Mouse (Mus musculus) neural tube, embryonic 15.5 days (tissue): ENCODE measurements at regions not wholly inside any gene's neighbourhood (a gene's known extent, or its start where the extent isn't known, plus 50 kb on each side); places are given as distances from the start of the nearest gene placed in this dataset.

ENCODE experiments used
- ATAC-seq: fragments of 200-750 bp; cut with Nextera tagmentation; 2 replicates; pipeline ENCODE4 v1.8.0; 2017; ENCODE audit warnings: mild to moderate bottlenecking, moderate TSS enrichment, moderate library complexity; ENCODE audit not compliant: low FRiP score
- H3K27ac ChIP-seq: fragments of 300-500 bp; sonication (generic); replicated peaks from 2 replicates; pipeline ENCODE4 v1.5.1; 2015; ENCODE audit warnings: mild to moderate bottlenecking, inconsistent platforms
- H3K27me3 ChIP-seq: fragments of 300-500 bp; sonication (generic); replicated peaks from 2 replicates; pipeline ENCODE4 v1.6.1; 2015; ENCODE audit warnings: inconsistent platforms
- H3K36me3 ChIP-seq: fragments of 300-500 bp; sonication (generic); 2 replicates; pipeline ENCODE4 v1.6.1; 2015; ENCODE audit warnings: inconsistent platforms
- H3K4me1 ChIP-seq: fragments of 300-500 bp; sonication (generic); 2 replicates; pipeline ENCODE4 v1.6.1; 2015; ENCODE audit warnings: inconsistent platforms
- H3K4me2 ChIP-seq: fragments of 300-500 bp; sonication (generic); 2 replicates; pipeline ENCODE4 v1.6.1; 2015; ENCODE audit warnings: inconsistent platforms, mild to moderate bottlenecking, moderate library complexity
- H3K4me3 ChIP-seq: fragments of 300-500 bp; sonication (generic); replicated peaks from 2 replicates; pipeline ENCODE4 v1.5.1; 2015; ENCODE audit warnings: mild to moderate bottlenecking, inconsistent platforms
- H3K9ac ChIP-seq: fragments of 300-500 bp; sonication (generic); replicated peaks from 2 replicates; pipeline ENCODE4 v1.6.1; 2015; ENCODE audit warnings: mild to moderate bottlenecking, inconsistent platforms
- H3K9me3 ChIP-seq: fragments of 300-500 bp; sonication (generic); replicated peaks from 2 replicates; pipeline ENCODE4 v1.6.1; 2016; ENCODE audit warnings: inconsistent platforms
- WGBS: fragments of 180-500 bp; shearing (Covaris S2); methylation state at CpG from one replicate; pipeline ENCODE4 v1.1.7; 2015; ENCODE audit warnings: mixed read lengths; 5-methylcytosine and 5-hydroxymethylcytosine counted together

DNA sequence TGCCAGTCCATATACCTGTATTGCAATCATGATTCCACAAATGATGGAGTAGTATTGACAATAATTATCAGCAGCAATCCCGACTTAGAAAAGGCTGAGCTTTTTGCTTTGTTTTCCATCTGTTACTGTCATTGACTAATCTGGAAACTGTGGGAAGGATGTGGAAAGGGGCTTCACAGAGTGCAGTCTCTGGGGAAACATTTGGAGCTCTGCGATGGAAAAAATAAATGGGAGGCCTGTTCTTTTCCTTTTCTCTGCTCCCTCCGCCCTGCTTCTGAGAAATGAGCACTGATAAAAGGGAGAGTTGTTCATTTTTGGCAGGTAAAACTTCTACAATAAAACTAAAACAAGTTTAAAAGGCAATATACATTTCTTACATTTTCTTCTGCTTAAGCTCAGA is 58.3 kb upstream of the Mast4 start:
- WGBS: 69% methylated on average over 3 of the region's 3 CpGs
- H3K36me3 ChIP-seq: no peaks in the 10 kb centered on the region
- ATAC-seq: no peak

DNA sequence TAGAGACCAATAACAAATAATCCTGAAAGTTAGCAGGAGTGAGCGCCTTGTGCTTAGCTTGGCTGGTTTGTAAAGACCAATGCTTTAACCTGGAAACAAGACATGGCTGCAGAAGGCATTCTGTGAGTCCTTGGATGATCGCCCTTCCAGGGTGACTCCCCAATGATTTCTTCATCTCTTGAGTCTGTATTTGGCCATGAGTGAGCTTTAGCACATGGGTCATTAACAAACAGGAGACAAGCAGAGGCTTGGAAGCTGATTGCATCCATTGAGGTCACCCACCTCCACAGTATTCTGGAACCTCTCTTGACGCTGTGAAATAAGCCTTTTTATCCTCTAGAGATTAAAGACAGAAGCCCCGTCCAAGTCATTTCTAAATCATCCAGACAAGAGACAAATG is 57.1 kb upstream of the Mast4 start:
- H3K4me2 ChIP-seq: no peak overlapping the region
- WGBS: 83% methylated on average over 4 of the region's 4 CpGs
- no peak overlapping the region for H3K4me3 ChIP-seq
- H3K9ac ChIP-seq: no peak overlapping the region
- no peaks in the 10 kb centered on the region for H3K4me1 ChIP-seq
- no peaks in the 10 kb centered on the region for H3K9me3 ChIP-seq
- no peak for ATAC-seq
- no peak overlapping the region for H3K27ac ChIP-seq
- no peaks in the 10 kb centered on the region for H3K27me3 ChIP-seq
- H3K36me3 ChIP-seq: no peaks in the 10 kb centered on the region

More for the DNA sequence above, 58.3 kb upstream of the Mast4 start:
- Histone ChIP-seq H3K4me1 (no peaks in the 10 kb centered on the region), H3K27me3 (no peaks in the 10 kb centered on the region), H3K4me2 (no peak overlapping the region), H3K27ac (no peak overlapping the region), H3K9ac (no peak overlapping the region), H3K9me3 (no peaks in the 10 kb centered on the region), H3K4me3 (no peak overlapping the region)

DNA sequence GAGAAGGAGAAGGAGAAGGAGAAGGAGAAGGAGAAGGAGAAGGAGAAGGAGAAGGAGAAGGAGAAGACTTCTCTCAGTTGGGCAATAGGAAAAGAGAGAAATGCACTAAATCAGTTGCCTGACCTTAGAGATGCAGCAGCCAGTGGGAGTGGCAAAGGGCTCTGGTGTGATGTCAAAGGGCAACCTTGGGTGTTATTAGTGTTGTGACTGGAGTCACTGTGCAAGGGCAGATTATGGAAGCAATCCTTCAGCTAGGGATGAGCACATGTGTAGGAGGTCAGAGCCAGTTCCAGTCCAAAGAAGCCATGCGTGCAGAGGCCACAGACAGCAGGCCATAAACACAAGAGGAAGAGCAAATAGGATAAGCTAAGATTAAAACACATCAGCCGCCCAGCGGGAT is 56.7 kb upstream of the Mast4 start:
- Histone ChIP-seq H3K27ac (no peak overlapping the region), H3K9ac (no peak overlapping the region), H3K9me3 (no peaks in the 10 kb centered on the region), H3K27me3 (no peaks in the 10 kb centered on the region), H3K4me2 (no peak overlapping the region), H3K36me3 (no peaks in the 10 kb centered on the region), H3K4me3 (no peak overlapping the region), H3K4me1 (no peaks in the 10 kb centered on the region)
- no peak for ATAC-seq
- WGBS: 91% methylated on average over 3 of the region's 3 CpGs

DNA sequence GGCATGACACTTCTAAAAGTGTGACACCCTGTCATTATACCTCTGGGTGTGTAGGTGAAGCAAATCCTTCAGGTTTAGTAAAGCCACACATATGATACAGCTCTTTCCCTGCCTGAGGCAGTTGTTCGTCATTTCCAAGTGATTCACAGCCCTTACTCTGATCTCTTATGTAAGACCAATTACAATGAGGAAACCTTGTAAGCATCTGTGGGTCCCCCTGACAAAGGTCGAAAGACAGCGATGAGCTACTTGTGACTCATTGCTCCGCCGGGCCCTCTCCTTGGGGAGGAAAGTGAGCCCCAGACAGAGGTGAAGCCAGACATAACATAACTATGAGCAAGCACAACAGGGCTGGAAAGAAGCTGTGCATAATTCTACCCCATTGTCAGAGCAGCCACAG is 52.7 kb upstream of the Mast4 start:
- 96% methylated on average over 5 of the region's 5 CpGs for WGBS
- no peaks in the 10 kb centered on the region for H3K4me1 ChIP-seq
- H3K9ac ChIP-seq: no peak overlapping the region
- ATAC-seq: no peak
- H3K27ac ChIP-seq: no peak overlapping the region
- no peaks in the 10 kb centered on the region for H3K27me3 ChIP-seq
- no peaks in the 10 kb centered on the region for H3K36me3 ChIP-seq
- no peak overlapping the region for H3K4me3 ChIP-seq
- H3K9me3 ChIP-seq: no peaks in the 10 kb centered on the region
- no peak overlapping the region for H3K4me2 ChIP-seq
